ENCODE assay signal across 8 mouse cellular contexts in genomic region chr6:35288114-35288761, GRCm38 (mm10). TPM values are rescaled to one million over a fixed set of nuclear protein-coding genes. Genes with fewer than 3 reads are reported as not detected.
DNase-seq lines count a peak whose midpoint lies in the region; ATAC-seq and TF ChIP-seq lines count a peak whose summit lies in the region.

No protein-coding gene starts in this region.

- H3K27ac ChIP-seq in cerebellum, adult 2 months (ENCODE audit: insufficient read depth, low read length), result no peak overlapping the region
- no peak overlapping the region for H3K27ac ChIP-seq in intestine, embryonic 15.5 days
- H3K27ac ChIP-seq in neural tube, embryonic 15.5 days (replicated peaks), result peak overlapping the region; percentile 19; the same call in 1 of the 2 replicates

- peak; percentile 31 to 45 for DNase-seq in cerebellum, adult 2 months
- no peak for DNase-seq in cerebellum, adult 11 months
- peak; percentile 16 to 42 for DNase-seq in adrenal gland, postnatal 36 days
- peak; percentile 32 for DNase-seq in gastrocnemius, postnatal 14 days
- peak; percentile 19 to 41 for DNase-seq in left cerebral cortex, adult 8-10 months (ENCODE audit: low spot score in 2 of 2)

- peaks cover 6% of the 10 kb centered on the region; the same call in 1 of the 2 replicates for H3K4me1 ChIP-seq in cerebellum, adult 2 months (ENCODE audit: control insufficient read depth, insufficient read depth, low read length)
- H3K4me1 ChIP-seq in intestine, embryonic 15.5 days (replicated peaks), result 0 out of 2 replicates have a peak, but pooled peaks cover 6% of the 10 kb centered on the region
- H3K4me1 ChIP-seq in neural tube, embryonic 15.5 days, result peaks cover 16% of the 10 kb centered on the region

- H3K9ac ChIP-seq in intestine, embryonic 15.5 days, result no peak overlapping the region
- H3K9ac ChIP-seq in neural tube, embryonic 15.5 days (replicated peaks), result no peak overlapping the region

- ATAC-seq in intestine, embryonic 15.5 days, result peak; percentile 31; the same call in 1 of the 2 replicates
- peak; percentile 73 for ATAC-seq in neural tube, embryonic 15.5 days (ENCODE audit: low FRiP score)
- ATAC-seq in granulocyte monocyte progenitor cell, adult 5-6 weeks (replicated peaks; ENCODE audit: poor library complexity, severe bottlenecking), result no peak

- no peaks in the 10 kb centered on the region for H3K27me3 ChIP-seq in cerebellum, adult 2 months (ENCODE audit: control insufficient read depth, insufficient read depth, low read length)
- H3K27me3 ChIP-seq in intestine, embryonic 15.5 days (replicated peaks), result no peaks in the 10 kb centered on the region
- H3K27me3 ChIP-seq in neural tube, embryonic 15.5 days (replicated peaks), result no peaks in the 10 kb centered on the region

- no peaks in the 10 kb centered on the region for H3K36me3 ChIP-seq in intestine, embryonic 15.5 days
- no peaks in the 10 kb centered on the region for H3K36me3 ChIP-seq in neural tube, embryonic 15.5 days

- H3K9me3 ChIP-seq in intestine, embryonic 15.5 days, result no peaks in the 10 kb centered on the region
- H3K9me3 ChIP-seq in neural tube, embryonic 15.5 days (replicated peaks), result no peaks in the 10 kb centered on the region

- H3K4me3 ChIP-seq in cerebellum, adult 2 months (replicated peaks; ENCODE audit: insufficient read depth, low read depth, low read length), result no peak overlapping the region
- H3K4me3 ChIP-seq in intestine, embryonic 15.5 days (replicated peaks), result no peak overlapping the region
- no peak overlapping the region for H3K4me3 ChIP-seq in neural tube, embryonic 15.5 days (replicated peaks)

- 8% methylated on average over 11 of the region's 11 CpGs for WGBS in cerebellum, adult 2 months
- WGBS in intestine, embryonic 15.5 days, result 58% methylated on average over 11 of the region's 11 CpGs
- WGBS in neural tube, embryonic 15.5 days, result 64% methylated on average over 11 of the region's 11 CpGs

- no peak overlapping the region for H3K4me2 ChIP-seq in intestine, embryonic 15.5 days (replicated peaks)
- no peak overlapping the region for H3K4me2 ChIP-seq in neural tube, embryonic 15.5 days

- TF ChIP-seq POLR2A in cerebellum, adult 2 months (IDR thresholded peaks at IDR 0.05; ENCODE audit: borderline replicate concordance, insufficient read depth, low read length), result no peak

- intact Hi-C loops in gastrocnemius, postnatal 14 days (cut with DNase I; ENCODE audit: low total_unique reads), result no loop called here

- TF ChIP-seq CTCF in cerebellum, adult 2 months (IDR thresholded peaks at IDR 0.05; ENCODE audit: borderline replicate concordance, insufficient read depth, low read depth, low read length), result no peak

RNA-seq across cellular contexts. Expression of gene Slc13a4, which starts 19.7 kb away (rescaled TPM):
- polyA plus RNA-seq in cerebellum, adult 2 months (2012; rRNA removed), result 4.9 and 9.8 TPM in 2 replicates
- total RNA-seq in adrenal gland, postnatal 36 days (2021), result under 1 TPM; 0.46 TPM
- under 1 TPM; 0.11 to 0.35 TPM for total RNA-seq in gastrocnemius, postnatal 14 days (2021)
- polyA plus RNA-seq in intestine, embryonic 15.5 days (2015; fragmentation: Nextera tagmentation; extraction: Ambion mirVana), result 0.54 and 0.71 TPM in 2 replicates
- 10 to 100 TPM; 14.7 to 18.2 (median 17.8) TPM for total RNA-seq in left cerebral cortex, adult 8-10 months (2022)
- 1.3 and 2.3 TPM in 2 replicates for polyA plus RNA-seq in neural tube, embryonic 15.5 days (2015; fragmentation: Nextera tagmentation; extraction: Ambion mirVana)
- not detected in 2 replicates for total RNA-seq in granulocyte monocyte progenitor cell, adult 5-6 weeks (2014; fragmentation: Nextera tagmentation)
- total RNA-seq in granulocyte monocyte progenitor cell, adult 5-6 weeks (2017), result not detected in 2 replicates

RNA-seq across cellular contexts. Expression of gene Fam180a, which starts 37.7 kb away (rescaled TPM):
- 0.74 and 0.93 TPM in 2 replicates for polyA plus RNA-seq in cerebellum, adult 2 months (2012; rRNA removed)
- total RNA-seq in adrenal gland, postnatal 36 days (2021), result 1 to 10 TPM; 1.7 to 4.6 TPM
- 1 to 10 TPM; 1.0 to 2.1 TPM for total RNA-seq in gastrocnemius, postnatal 14 days (2021)
- polyA plus RNA-seq in intestine, embryonic 15.5 days (2015; fragmentation: Nextera tagmentation; extraction: Ambion mirVana), result 1.3 and 2.3 TPM in 2 replicates
- total RNA-seq in left cerebral cortex, adult 8-10 months (2022), result 1 to 10 TPM; 2.4 to 3.9 (median 3.0) TPM
- polyA plus RNA-seq in neural tube, embryonic 15.5 days (2015; fragmentation: Nextera tagmentation; extraction: Ambion mirVana), result 0.59 and 1.6 TPM in 2 replicates
- total RNA-seq in granulocyte monocyte progenitor cell, adult 5-6 weeks (2014; fragmentation: Nextera tagmentation), result not detected in 2 replicates
- total RNA-seq in granulocyte monocyte progenitor cell, adult 5-6 weeks (2017), result not detected in 2 replicates

Comparison
In these comparisons a context has a peak if more than half of its experiments do, and no peak if none do; other contexts are left out.
1. RNA of gene Slc13a4, which starts 19.7 kb away (total RNA-seq): 14.7 to 18.2 TPM in left cerebral cortex, adult 8-10 months; 0.46 TPM in adrenal gland, postnatal 36 days, 0.11 to 0.35 TPM in gastrocnemius, postnatal 14 days and not detected in granulocyte monocyte progenitor cell, adult 5-6 weeks; every median in the first group is over 10 times any median in the second.